Mouse (Mus musculus): ENCODE measurements at regions not wholly inside any gene's neighbourhood (a gene's known extent, or its start where the extent isn't known, plus 50 kb on each side); places are given as distances from the start of the nearest gene placed in this dataset.

GRCm38 (mm10) chr17:83935969-83936368, 88.2 kb upstream of the Haao start:
- no peak for DNase-seq (ENCODE audit: low spot score in 2 of 2)

- no peak for DNase-seq (ENCODE audit: low spot score in 2 of 2)
Observed at GRCm38 (mm10) chr17:83935232-83935631, 87.5 kb upstream of the Haao start.

- DNase-seq (ENCODE audit: low spot score in 2 of 2): no peak
Observed at GRCm38 (mm10) chr17:83933743-83934142, 86.0 kb upstream of the Haao start.

- no peak for DNase-seq (ENCODE audit: low spot score in 2 of 2)
Observed at GRCm38 (mm10) chr17:83930401-83930800, 82.6 kb upstream of the Haao start.

- peak in 1 of 2 experiments; percentile 40 for DNase-seq (ENCODE audit: low spot score in 2 of 2)
Observed at GRCm38 (mm10) chr17:83927749-83928387, 80.1 kb upstream of the Haao start.

GRCm38 (mm10) chr17:83924259-83924922, 76.6 kb upstream of the Haao start:
- DNase-seq (ENCODE audit: low spot score in 2 of 2): no peak

- no peak for DNase-seq (ENCODE audit: low spot score in 2 of 2)
Observed at GRCm38 (mm10) chr17:83920894-83921293, 73.1 kb upstream of the Haao start.

GRCm38 (mm10) chr17:83920225-83920624, 72.5 kb upstream of the Haao start:
- DNase-seq (ENCODE audit: low spot score in 2 of 2): no peak

GRCm38 (mm10) chr17:83918413-83919139, 70.8 kb upstream of the Haao start:
- DNase-seq (ENCODE audit: low spot score in 2 of 2): no peak

- DNase-seq (ENCODE audit: low spot score in 2 of 2): no peak
Observed at GRCm38 (mm10) chr17:83917781-83918180, 70.0 kb upstream of the Haao start.

- peak in 1 of 2 experiments; percentile 60 for DNase-seq (ENCODE audit: low spot score in 2 of 2)
Observed at GRCm38 (mm10) chr17:83916684-83917166, 69.0 kb upstream of the Haao start.

GRCm38 (mm10) chr17:83915034-83915433, 67.3 kb upstream of the Haao start:
- DNase-seq (ENCODE audit: low spot score in 2 of 2): no peak

GRCm38 (mm10) chr17:83914603-83915002, 66.8 kb upstream of the Haao start:
- no peak for DNase-seq (ENCODE audit: low spot score in 2 of 2)

- no peak for DNase-seq (ENCODE audit: low spot score in 2 of 2)
Observed at GRCm38 (mm10) chr17:83913711-83914415, 66.1 kb upstream of the Haao start.

- no peak for DNase-seq (ENCODE audit: low spot score in 2 of 2)
Observed at GRCm38 (mm10) chr17:83912421-83912820, 64.7 kb upstream of the Haao start.

GRCm38 (mm10) chr17:83908811-83909210, 61.0 kb upstream of the Haao start:
- no peak for DNase-seq (ENCODE audit: low spot score in 2 of 2)

GRCm38 (mm10) chr17:83907538-83907937, 59.8 kb upstream of the Haao start:
- DNase-seq (ENCODE audit: low spot score in 2 of 2): no peak

GRCm38 (mm10) chr17:83906751-83907537, 59.2 kb upstream of the Haao start:
- no peak for DNase-seq (ENCODE audit: low spot score in 2 of 2)

- peak; percentile 69 to 78 for DNase-seq (ENCODE audit: low spot score in 2 of 2)
Observed at GRCm38 (mm10) chr17:83903467-83903866, 55.7 kb upstream of the Haao start.

- no peak for DNase-seq (ENCODE audit: low spot score in 2 of 2)
Observed at GRCm38 (mm10) chr17:83902523-83902922, 54.8 kb upstream of the Haao start.

- DNase-seq (ENCODE audit: low spot score in 2 of 2): no peak
Observed at GRCm38 (mm10) chr17:83902091-83902490, 54.3 kb upstream of the Haao start.

Data from urinary bladder, postnatal 4 days (tissue).